Mouse (Mus musculus): ENCODE measurements around the gene Ppp1r12a. TPM values are rescaled to one million over a fixed set of nuclear protein-coding genes. Genes with fewer than 3 reads are reported as not detected.

The Ppp1r12a gene
- polyA plus RNA-seq, 1 experiment from 2014 or later, result 77.8 TPM

- Histone ChIP-seq H3K4me1 (replicated peaks) (no peaks in the 10 kb centered on the region), H3K4me2 (no peak overlapping the region), H3K4me3 (replicated peaks) (no peak overlapping the region), H3K27me3 (no peaks in the 10 kb centered on the region), H3K9ac (replicated peaks) (no peak overlapping the region), H3K9me3 (no peaks in the 10 kb centered on the region), H3K27ac (no peak overlapping the region), H3K36me3 (no peaks in the 10 kb centered on the region)
- WGBS, result 87% methylated on average over 8 of the region's 8 CpGs
- ATAC-seq (ENCODE audit: insufficient number of reproducible peaks, insufficient read depth, low FRiP score, low TSS enrichment, low read depth), result no peak
Observed at GRCm38 (mm10) chr10:108314396-108314795, 152.4 kb downstream of the Ppp1r12a start.

GRCm38 (mm10) chr10:108315236-108315635, 153.2 kb downstream of the Ppp1r12a start:
- no peaks in the 10 kb centered on the region for H3K9me3 ChIP-seq
- H3K27ac ChIP-seq, result no peak overlapping the region
- no peak overlapping the region for H3K4me3 ChIP-seq (replicated peaks)
- no peaks in the 10 kb centered on the region for H3K36me3 ChIP-seq
- H3K4me2 ChIP-seq, result no peak overlapping the region
- H3K27me3 ChIP-seq, result no peaks in the 10 kb centered on the region
- ATAC-seq (ENCODE audit: insufficient number of reproducible peaks, insufficient read depth, low FRiP score, low TSS enrichment, low read depth), result no peak
- H3K4me1 ChIP-seq (replicated peaks), result no peaks in the 10 kb centered on the region
- H3K9ac ChIP-seq (replicated peaks), result no peak overlapping the region
- WGBS, result 94% methylated on average over 7 of the region's 7 CpGs

- Histone ChIP-seq H3K4me2 (no peak overlapping the region), H3K9me3 (no peaks in the 10 kb centered on the region), H3K27me3 (peaks cover 23% of the 10 kb centered on the region), H3K36me3 (no peaks in the 10 kb centered on the region), H3K4me3 (replicated peaks) (no peak overlapping the region), H3K4me1 (replicated peaks) (no peaks in the 10 kb centered on the region; the same call in 1 of the 2 replicates), H3K27ac (no peak overlapping the region), H3K9ac (replicated peaks) (no peak overlapping the region)
- ATAC-seq (ENCODE audit: insufficient number of reproducible peaks, insufficient read depth, low FRiP score, low TSS enrichment, low read depth), result no peak
- 90% methylated on average over 7 of the region's 7 CpGs for WGBS
Observed at GRCm38 (mm10) chr10:108328356-108328755, 166.4 kb downstream of the Ppp1r12a start.

- Histone ChIP-seq H3K9ac (replicated peaks) (no peak overlapping the region), H3K4me3 (replicated peaks) (no peak overlapping the region), H3K36me3 (no peaks in the 10 kb centered on the region), H3K27ac (no peak overlapping the region), H3K4me2 (no peak overlapping the region), H3K9me3 (no peaks in the 10 kb centered on the region), H3K27me3 (peaks cover 28% of the 10 kb centered on the region), H3K4me1 (replicated peaks) (no peaks in the 10 kb centered on the region; the same call in 1 of the 2 replicates)
- ATAC-seq (ENCODE audit: insufficient number of reproducible peaks, insufficient read depth, low FRiP score, low TSS enrichment, low read depth), result no peak
- 92% methylated on average over 12 of the region's 12 CpGs for whole genome bisulfite sequencing
Observed at GRCm38 (mm10) chr10:108328983-108329382, 167.0 kb downstream of the Ppp1r12a start.

GRCm38 (mm10) chr10:108329771-108330170, 167.8 kb downstream of the Ppp1r12a start:
- H3K27me3 ChIP-seq, result peaks cover 28% of the 10 kb centered on the region
- no peaks in the 10 kb centered on the region for H3K9me3 ChIP-seq
- no peaks in the 10 kb centered on the region for H3K36me3 ChIP-seq
- no peaks in the 10 kb centered on the region; the same call in 1 of the 2 replicates for H3K4me1 ChIP-seq (replicated peaks)
- ATAC-seq (ENCODE audit: insufficient number of reproducible peaks, insufficient read depth, low FRiP score, low TSS enrichment, low read depth), result no peak
- WGBS, result 79% methylated on average over 5 of the region's 5 CpGs
- H3K27ac ChIP-seq, result no peak overlapping the region
- H3K4me3 ChIP-seq (replicated peaks), result no peak overlapping the region
- H3K9ac ChIP-seq (replicated peaks), result no peak overlapping the region
- H3K4me2 ChIP-seq, result no peak overlapping the region

GRCm38 (mm10) chr10:108330964-108331363, 169.0 kb downstream of the Ppp1r12a start:
- H3K27ac ChIP-seq, result no peak overlapping the region
- no peak overlapping the region for H3K9ac ChIP-seq (replicated peaks)
- H3K4me3 ChIP-seq (replicated peaks), result peak overlapping the region; percentile 77; the same call in 1 of the 2 replicates
- H3K27me3 ChIP-seq, result peaks cover 28% of the 10 kb centered on the region
- H3K4me1 ChIP-seq (replicated peaks), result no peaks in the 10 kb centered on the region; the same call in 1 of the 2 replicates
- no peaks in the 10 kb centered on the region for H3K9me3 ChIP-seq
- ATAC-seq (ENCODE audit: insufficient number of reproducible peaks, insufficient read depth, low FRiP score, low TSS enrichment, low read depth), result no peak
- H3K4me2 ChIP-seq, result peak overlapping the region; percentile 93
- WGBS, result 10% methylated on average over 10 of the region's 10 CpGs
- no peaks in the 10 kb centered on the region for H3K36me3 ChIP-seq

- Histone ChIP-seq H3K9ac (replicated peaks) (peak within 1 kb of the TSS; percentile 73), H3K27ac (0 out of 2 replicates have a peak within 1 kb of the TSS, but pooled peaks have one; percentile 45), H3K27me3 (peaks cover 28% of the 10 kb centered on the region), H3K4me1 (replicated peaks) (no peaks in the 10 kb centered on the region; the same call in 1 of the 2 replicates), H3K4me3 (replicated peaks) (peak within 1 kb of the TSS; percentile 77), H3K4me2 (peak within 1 kb of the TSS; percentile 93), H3K9me3 (no peaks in the 10 kb centered on the region), H3K36me3 (no peaks in the 10 kb centered on the region)
- peak; percentile 90 for ATAC-seq (ENCODE audit: insufficient number of reproducible peaks, insufficient read depth, low FRiP score, low TSS enrichment, low read depth)
- WGBS, result under 1% methylated on average over 69 of the region's 85 CpGs
Observed at GRCm38 (mm10) chr10:108331784-108332561, 170.0 kb downstream of the Ppp1r12a start, which contains the start of gene Pawr. Pawr (plus strand) TSS chr10:108332121.

- peak; percentile 37; the same call in 1 of the 2 replicates for ATAC-seq (ENCODE audit: insufficient number of reproducible peaks, insufficient read depth, low FRiP score, low TSS enrichment, low read depth)
- peak overlapping the region; percentile 77 for H3K4me3 ChIP-seq (replicated peaks)
- peaks cover 28% of the 10 kb centered on the region for H3K27me3 ChIP-seq
- WGBS, result under 1% methylated on average over 121 of the region's 129 CpGs
- peak overlapping the region; percentile 93 for H3K4me2 ChIP-seq
- H3K9me3 ChIP-seq, result no peaks in the 10 kb centered on the region
- no peaks in the 10 kb centered on the region for H3K36me3 ChIP-seq
- peak overlapping the region; percentile 73 for H3K9ac ChIP-seq (replicated peaks)
- 0 out of 2 replicates have a peak overlapping the region, but pooled peaks have one; percentile 45 for H3K27ac ChIP-seq
- H3K4me1 ChIP-seq (replicated peaks), result no peaks in the 10 kb centered on the region; the same call in 1 of the 2 replicates
Observed at GRCm38 (mm10) chr10:108332571-108333541, 170.9 kb downstream of the Ppp1r12a start.

GRCm38 (mm10) chr10:108333642-108334041, 171.6 kb downstream of the Ppp1r12a start:
- Histone ChIP-seq H3K4me2 (peak overlapping the region; percentile 93), H3K27me3 (peaks cover 28% of the 10 kb centered on the region), H3K4me3 (replicated peaks) (peak overlapping the region; percentile 77), H3K27ac (no peak overlapping the region), H3K36me3 (no peaks in the 10 kb centered on the region), H3K4me1 (replicated peaks) (no peaks in the 10 kb centered on the region; the same call in 1 of the 2 replicates), H3K9me3 (no peaks in the 10 kb centered on the region), H3K9ac (replicated peaks) (peak overlapping the region; percentile 73; the same call in 1 of the 2 replicates)
- ATAC-seq (ENCODE audit: insufficient number of reproducible peaks, insufficient read depth, low FRiP score, low TSS enrichment, low read depth), result no peak
- WGBS, result 6% methylated on average over 12 of the region's 12 CpGs

Data from limb, embryonic 12.5 days (tissue).